Mouse (Mus musculus) megakaryocyte-erythroid progenitor cell, adult 5 weeks (primary cell): Measurements from ENCODE around the gene Prox1. TPM values are rescaled to one million over a fixed set of nuclear protein-coding genes. Genes with fewer than 3 reads are reported as not detected.

Experiments used
- polyA plus RNA-seq: library from polyadenylated mRNA; stranded (reverse); fragments of >175 nt; gene quantifications from 2 replicates; pipeline ENCODE4 v1.2.3, GENCODE M21; 2012

Prox1 gene
- polyA plus RNA-seq, result 0.18 and 0.19 TPM in 2 replicates

GRCm38 (mm10) chr1:190169911-190170818 lies at the start of gene Prox1:
Gene Prox1 (minus strand): TSS chr1:190170714.

Other genes with a start within 250 kb of the Prox1 start
- gene Smyd2, start 248.4 kb downstream of the Prox1 start, polyA plus RNA-seq, result 24.7 and 34.3 TPM in 2 replicates